Mouse (Mus musculus): ENCODE results near the gene Thsd4. TPM values are rescaled to one million over a fixed set of nuclear protein-coding genes. Genes with fewer than 3 reads are reported as not detected.

Gene Thsd4
- polyA plus RNA-seq, 1 experiment from 2014 or later: 11.8 TPM

GRCm38 (mm10) chr9:60309786-60310711, 211.8 kb downstream of the Thsd4 start:
- DNase-seq (ENCODE audit: low spot score) (no peak), ATAC-seq (ENCODE audit: insufficient number of reproducible peaks, low FRiP score, low TSS enrichment, low read depth) (no peak)
- H3K27ac ChIP-seq (replicated peaks; ENCODE audit: low read depth, low read length): no peak overlapping the region
- no peaks in the 10 kb centered on the region for H3K9me3 ChIP-seq (ENCODE audit: control insufficient read depth, low read length)
- no peak overlapping the region; the same call in 1 of the 2 replicates for H3K4me2 ChIP-seq (ENCODE audit: low read depth, severe bottlenecking)
- H3K27me3 ChIP-seq (ENCODE audit: control insufficient read depth, insufficient read depth, low read length): no peaks in the 10 kb centered on the region
- no peak overlapping the region for H3K9ac ChIP-seq (ENCODE audit: low read length)
- H3K36me3 ChIP-seq (ENCODE audit: control insufficient read depth, insufficient read depth, low read length): no peaks in the 10 kb centered on the region
- peaks cover 26% of the 10 kb centered on the region for H3K4me1 ChIP-seq (ENCODE audit: control insufficient read depth, insufficient read depth, low read length)
- H3K4me3 ChIP-seq (ENCODE audit: low read depth, low read length): no peak overlapping the region
- 53% methylated on average over 16 of the region's 16 CpGs for WGBS

GRCm38 (mm10) chr9:60308182-60308581, 213.7 kb downstream of the Thsd4 start:
- Histone ChIP-seq H3K27ac (replicated peaks; ENCODE audit: low read depth, low read length) (no peak overlapping the region), H3K36me3 (ENCODE audit: control insufficient read depth, insufficient read depth, low read length) (no peaks in the 10 kb centered on the region), H3K4me3 (ENCODE audit: low read depth, low read length) (no peak overlapping the region), H3K27me3 (ENCODE audit: control insufficient read depth, insufficient read depth, low read length) (no peaks in the 10 kb centered on the region), H3K4me2 (ENCODE audit: low read depth, severe bottlenecking) (no peak overlapping the region), H3K4me1 (ENCODE audit: control insufficient read depth, insufficient read depth, low read length) (peaks cover 25% of the 10 kb centered on the region), H3K9me3 (ENCODE audit: control insufficient read depth, low read length) (no peaks in the 10 kb centered on the region), H3K9ac (ENCODE audit: low read length) (no peak overlapping the region)
- 67% methylated on average over 4 of the region's 4 CpGs for WGBS
- DNase-seq (ENCODE audit: low spot score): no peak
- ATAC-seq (ENCODE audit: insufficient number of reproducible peaks, low FRiP score, low TSS enrichment, low read depth): no peak

GRCm38 (mm10) chr9:60307469-60307868, 214.4 kb downstream of the Thsd4 start:
- Histone ChIP-seq H3K27ac (replicated peaks; ENCODE audit: low read depth, low read length) (no peak overlapping the region), H3K4me1 (ENCODE audit: control insufficient read depth, insufficient read depth, low read length) (peaks cover 20% of the 10 kb centered on the region), H3K9ac (ENCODE audit: low read length) (no peak overlapping the region), H3K9me3 (ENCODE audit: control insufficient read depth, low read length) (no peaks in the 10 kb centered on the region), H3K4me3 (ENCODE audit: low read depth, low read length) (no peak overlapping the region), H3K4me2 (ENCODE audit: low read depth, severe bottlenecking) (no peak overlapping the region), H3K36me3 (ENCODE audit: control insufficient read depth, insufficient read depth, low read length) (no peaks in the 10 kb centered on the region), H3K27me3 (ENCODE audit: control insufficient read depth, insufficient read depth, low read length) (no peaks in the 10 kb centered on the region)
- 79% methylated on average over 5 of the region's 5 CpGs for WGBS
- no peak for DNase-seq (ENCODE audit: low spot score)
- ATAC-seq (ENCODE audit: insufficient number of reproducible peaks, low FRiP score, low TSS enrichment, low read depth): no peak

GRCm38 (mm10) chr9:60306241-60306640, 215.6 kb downstream of the Thsd4 start:
- DNase-seq (ENCODE audit: low spot score): no peak
- no peak overlapping the region for H3K9ac ChIP-seq (ENCODE audit: low read length)
- H3K4me1 ChIP-seq (ENCODE audit: control insufficient read depth, insufficient read depth, low read length): peaks cover 13% of the 10 kb centered on the region
- no peaks in the 10 kb centered on the region for H3K9me3 ChIP-seq (ENCODE audit: control insufficient read depth, low read length)
- H3K27ac ChIP-seq (replicated peaks; ENCODE audit: low read depth, low read length): no peak overlapping the region
- no peak overlapping the region for H3K4me2 ChIP-seq (ENCODE audit: low read depth, severe bottlenecking)
- H3K36me3 ChIP-seq (ENCODE audit: control insufficient read depth, insufficient read depth, low read length): no peaks in the 10 kb centered on the region
- ATAC-seq (ENCODE audit: insufficient number of reproducible peaks, low FRiP score, low TSS enrichment, low read depth): no peak
- WGBS: 78% methylated on average over 4 of the region's 4 CpGs
- H3K27me3 ChIP-seq (ENCODE audit: control insufficient read depth, insufficient read depth, low read length): no peaks in the 10 kb centered on the region
- no peak overlapping the region for H3K4me3 ChIP-seq (ENCODE audit: low read depth, low read length)

- WGBS: 93% methylated on average over 2 of the region's 2 CpGs
- no peak overlapping the region for H3K4me2 ChIP-seq (ENCODE audit: low read depth, severe bottlenecking)
- no peaks in the 10 kb centered on the region for H3K27me3 ChIP-seq (ENCODE audit: control insufficient read depth, insufficient read depth, low read length)
Observed at GRCm38 (mm10) chr9:60305204-60305840, 216.5 kb downstream of the Thsd4 start.

GRCm38 (mm10) chr9:60296276-60296675, 225.6 kb downstream of the Thsd4 start:
- 89% methylated on average over 2 of the region's 2 CpGs for WGBS

More at GRCm38 (mm10) chr9:60305204-60305840, 216.5 kb downstream of the Thsd4 start:
- no peak for DNase-seq (ENCODE audit: low spot score)
- ATAC-seq (ENCODE audit: insufficient number of reproducible peaks, low FRiP score, low TSS enrichment, low read depth): no peak
- Histone ChIP-seq H3K4me3 (ENCODE audit: low read depth, low read length) (no peak overlapping the region), H3K4me1 (ENCODE audit: control insufficient read depth, insufficient read depth, low read length) (peaks cover 10% of the 10 kb centered on the region), H3K36me3 (ENCODE audit: control insufficient read depth, insufficient read depth, low read length) (no peaks in the 10 kb centered on the region), H3K9ac (ENCODE audit: low read length) (no peak overlapping the region), H3K27ac (replicated peaks; ENCODE audit: low read depth, low read length) (no peak overlapping the region), H3K9me3 (ENCODE audit: control insufficient read depth, low read length) (peaks cover 3% of the 10 kb centered on the region; the same call in 1 of the 2 replicates)

GRCm38 (mm10) chr9:60295199-60295598, 226.6 kb downstream of the Thsd4 start:
- Histone ChIP-seq H3K4me3 (ENCODE audit: low read depth, low read length) (no peak overlapping the region), H3K4me1 (ENCODE audit: control insufficient read depth, insufficient read depth, low read length) (peaks cover 17% of the 10 kb centered on the region; the same call in 1 of the 2 replicates), H3K4me2 (ENCODE audit: low read depth, severe bottlenecking) (no peak overlapping the region), H3K9me3 (ENCODE audit: control insufficient read depth, low read length) (no peaks in the 10 kb centered on the region), H3K9ac (ENCODE audit: low read length) (no peak overlapping the region), H3K36me3 (ENCODE audit: control insufficient read depth, insufficient read depth, low read length) (no peaks in the 10 kb centered on the region), H3K27me3 (ENCODE audit: control insufficient read depth, insufficient read depth, low read length) (no peaks in the 10 kb centered on the region), H3K27ac (replicated peaks; ENCODE audit: low read depth, low read length) (no peak overlapping the region)
- ATAC-seq (ENCODE audit: insufficient number of reproducible peaks, low FRiP score, low TSS enrichment, low read depth) (peak; percentile 57; the same call in 1 of the 2 replicates), DNase-seq (ENCODE audit: low spot score) (no peak)
- WGBS: 47% methylated on average over 6 of the region's 6 CpGs

More at GRCm38 (mm10) chr9:60296276-60296675, 225.6 kb downstream of the Thsd4 start:
- H3K4me2 ChIP-seq (ENCODE audit: low read depth, severe bottlenecking): no peak overlapping the region
- DNase-seq (ENCODE audit: low spot score) (no peak), ATAC-seq (ENCODE audit: insufficient number of reproducible peaks, low FRiP score, low TSS enrichment, low read depth) (no peak)
- H3K36me3 ChIP-seq (ENCODE audit: control insufficient read depth, insufficient read depth, low read length): no peaks in the 10 kb centered on the region
- H3K4me3 ChIP-seq (ENCODE audit: low read depth, low read length): no peak overlapping the region
- no peak overlapping the region for H3K27ac ChIP-seq (replicated peaks; ENCODE audit: low read depth, low read length)
- no peaks in the 10 kb centered on the region for H3K27me3 ChIP-seq (ENCODE audit: control insufficient read depth, insufficient read depth, low read length)
- 0 out of 2 replicates have a peak, but pooled peaks cover 13% of the 10 kb centered on the region for H3K4me1 ChIP-seq (ENCODE audit: control insufficient read depth, insufficient read depth, low read length)
- peaks cover 3% of the 10 kb centered on the region; the same call in 1 of the 2 replicates for H3K9me3 ChIP-seq (ENCODE audit: control insufficient read depth, low read length)
- H3K9ac ChIP-seq (ENCODE audit: low read length): no peak overlapping the region

GRCm38 (mm10) chr9:60293129-60293528, 228.7 kb downstream of the Thsd4 start:
- Histone ChIP-seq H3K9me3 (ENCODE audit: control insufficient read depth, low read length) (no peaks in the 10 kb centered on the region), H3K9ac (ENCODE audit: low read length) (no peak overlapping the region), H3K4me1 (ENCODE audit: control insufficient read depth, insufficient read depth, low read length) (peaks cover 17% of the 10 kb centered on the region; the same call in 1 of the 2 replicates), H3K27ac (replicated peaks; ENCODE audit: low read depth, low read length) (no peak overlapping the region), H3K36me3 (ENCODE audit: control insufficient read depth, insufficient read depth, low read length) (no peaks in the 10 kb centered on the region), H3K27me3 (ENCODE audit: control insufficient read depth, insufficient read depth, low read length) (no peaks in the 10 kb centered on the region), H3K4me2 (ENCODE audit: low read depth, severe bottlenecking) (no peak overlapping the region), H3K4me3 (ENCODE audit: low read depth, low read length) (no peak overlapping the region)
- ATAC-seq (ENCODE audit: insufficient number of reproducible peaks, low FRiP score, low TSS enrichment, low read depth) (no peak), DNase-seq (ENCODE audit: low spot score) (no peak)
- 70% methylated on average over 6 of the region's 6 CpGs for WGBS
